8 mouse cellular contexts compared by ENCODE assay signal in the genomic region with DNA sequence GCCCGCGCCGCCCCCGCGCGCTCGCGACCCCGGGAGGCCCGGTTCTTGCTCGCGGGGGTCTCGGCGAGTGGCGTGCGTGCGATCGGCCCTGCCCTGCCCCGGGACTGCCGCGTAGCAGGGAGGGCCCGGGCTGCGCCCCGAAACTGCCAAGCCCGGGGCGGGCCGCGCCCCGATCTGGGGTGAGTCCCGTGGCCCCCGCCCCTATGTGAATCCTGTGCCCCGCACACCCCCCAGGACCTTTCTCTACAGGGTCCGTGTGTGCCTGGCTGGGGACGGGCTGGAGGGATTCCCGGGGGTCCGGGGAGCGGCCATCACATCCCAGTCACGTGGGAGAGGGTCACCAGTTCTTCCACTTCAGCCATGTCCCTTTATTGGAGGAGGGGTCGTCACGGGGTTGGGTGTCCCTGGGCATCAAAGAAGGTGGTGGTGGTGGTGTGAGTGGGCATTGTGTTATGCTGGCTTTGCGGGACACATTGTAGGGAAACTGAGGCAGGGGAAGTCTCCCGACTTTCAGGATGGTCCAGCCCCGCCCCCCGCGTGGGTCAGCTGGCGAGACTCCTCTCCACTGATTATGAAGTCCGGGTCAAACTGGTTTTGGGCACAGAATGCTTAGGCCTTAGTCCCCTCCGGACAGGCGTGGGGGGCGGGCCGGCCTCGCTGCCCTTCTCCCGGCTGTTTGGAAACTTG. TPM values are rescaled to one million over a fixed set of nuclear protein-coding genes. Genes with fewer than 3 reads are reported as not detected.
DNase-seq lines count a peak whose midpoint lies in the region; ATAC-seq lines count a peak whose summit lies in the region.

No protein-coding gene starts in this region.

- peaks cover 30 to 35% of the 10 kb centered on the region in 2 experiments for H3K4me1 ChIP-seq in heart, embryonic 14.5 days (ENCODE audit: control insufficient read depth in 2 of 2, insufficient read depth in 2 of 2, low read length in 2 of 2)

- no peaks in the 10 kb centered on the region for H3K27me3 ChIP-seq in heart, embryonic 14.5 days (ENCODE audit: control insufficient read depth, insufficient read depth, low read length)

- H3K4me2 ChIP-seq in heart, embryonic 14.5 days (ENCODE audit: low read length) = peak overlapping the region; percentile 98

- no peak; the same call in 1 of the 2 replicates for ATAC-seq in heart, embryonic 14.5 days (ENCODE audit: insufficient number of reproducible peaks, insufficient read depth, low FRiP score, low read depth)
- ATAC-seq in CD4-positive, CD25-positive, alpha-beta regulatory T cell, adult 4 months = no peak

- under 1% methylated on average over 50 of the region's 53 CpGs for WGBS in heart, embryonic 14.5 days

- peak overlapping the region; percentile 100 for H3K27ac ChIP-seq in heart, embryonic 14.5 days (replicated peaks in 1 of 2; ENCODE audit: control insufficient read depth in 1 of 2, insufficient read depth in 1 of 2, low read depth in 2 of 2, low read length in 2 of 2)

- peak overlapping the region; percentile 100 for H3K9ac ChIP-seq in heart, embryonic 14.5 days (ENCODE audit: low read length)

- peaks cover 34% of the 10 kb centered on the region for H3K36me3 ChIP-seq in heart, embryonic 14.5 days (ENCODE audit: control insufficient read depth, insufficient read depth, low read length)

- no peaks in the 10 kb centered on the region for H3K9me3 ChIP-seq in heart, embryonic 14.5 days (ENCODE audit: control insufficient read depth, low read length)

- peak; percentile 74 for DNase-seq in 416B (ENCODE audit: low read depth)
- DNase-seq in NIH3T3 (ENCODE audit: low read depth) = peak; percentile 80
- DNase-seq in embryo, embryonic 11 days = peak; percentile 83
- DNase-seq in left cerebral cortex, adult 11 months (ENCODE audit: low spot score) = peak; percentile 57
- DNase-seq in lung, postnatal 36 days = peak; percentile 72
- DNase-seq in right cerebral cortex, postnatal 4 days = peak; percentile 62

- peak overlapping the region; percentile 78 to 100 for H3K4me3 ChIP-seq in heart, embryonic 14.5 days (ENCODE audit: control insufficient read depth in 1 of 2, insufficient read depth in 1 of 2, low read depth in 1 of 2, low read length in 2 of 2)

RNA-seq across cellular contexts. Expression of a gene that starts 0.5 kb away (rescaled TPM):
- 979 and 1,136 TPM in 2 replicates for polyA plus RNA-seq in heart, embryonic 14.5 days (2014; fragmentation: Nextera tagmentation; extraction: Ambion mirVana)
- polyA plus RNA-seq in CD4-positive, CD25-positive, alpha-beta regulatory T cell, adult 4 months (2017; shearing (Covaris generic)) = 1,000 to 10,000 TPM; 2,387 to 3,192 TPM

RNA-seq across cellular contexts. Expression of a gene that starts 12.5 kb away (rescaled TPM):
- 0.62 and 1.1 TPM in 2 replicates for polyA plus RNA-seq in heart, embryonic 14.5 days (2014; fragmentation: Nextera tagmentation; extraction: Ambion mirVana)
- under 1 TPM; 0.67 to 0.99 TPM for polyA plus RNA-seq in CD4-positive, CD25-positive, alpha-beta regulatory T cell, adult 4 months (2017; shearing (Covaris generic))

RNA-seq across cellular contexts. Expression of a gene that starts 29.7 kb away (rescaled TPM):
- polyA plus RNA-seq in heart, embryonic 14.5 days (2014; fragmentation: Nextera tagmentation; extraction: Ambion mirVana) = 30.6 and 32.8 TPM in 2 replicates
- polyA plus RNA-seq in CD4-positive, CD25-positive, alpha-beta regulatory T cell, adult 4 months (2017; shearing (Covaris generic)) = 10 to 100 TPM; 17.8 to 27.0 TPM
